Mouse (Mus musculus): ENCODE results near the gene Hsp90ab1. TPM values are rescaled to one million over a fixed set of nuclear protein-coding genes. Genes with fewer than 3 reads are reported as not detected.

The Hsp90ab1 gene
- total RNA-seq, 4 experiments from 2014 or later, result 1,476 to 1,616 (median 1,547) TPM

DNA sequence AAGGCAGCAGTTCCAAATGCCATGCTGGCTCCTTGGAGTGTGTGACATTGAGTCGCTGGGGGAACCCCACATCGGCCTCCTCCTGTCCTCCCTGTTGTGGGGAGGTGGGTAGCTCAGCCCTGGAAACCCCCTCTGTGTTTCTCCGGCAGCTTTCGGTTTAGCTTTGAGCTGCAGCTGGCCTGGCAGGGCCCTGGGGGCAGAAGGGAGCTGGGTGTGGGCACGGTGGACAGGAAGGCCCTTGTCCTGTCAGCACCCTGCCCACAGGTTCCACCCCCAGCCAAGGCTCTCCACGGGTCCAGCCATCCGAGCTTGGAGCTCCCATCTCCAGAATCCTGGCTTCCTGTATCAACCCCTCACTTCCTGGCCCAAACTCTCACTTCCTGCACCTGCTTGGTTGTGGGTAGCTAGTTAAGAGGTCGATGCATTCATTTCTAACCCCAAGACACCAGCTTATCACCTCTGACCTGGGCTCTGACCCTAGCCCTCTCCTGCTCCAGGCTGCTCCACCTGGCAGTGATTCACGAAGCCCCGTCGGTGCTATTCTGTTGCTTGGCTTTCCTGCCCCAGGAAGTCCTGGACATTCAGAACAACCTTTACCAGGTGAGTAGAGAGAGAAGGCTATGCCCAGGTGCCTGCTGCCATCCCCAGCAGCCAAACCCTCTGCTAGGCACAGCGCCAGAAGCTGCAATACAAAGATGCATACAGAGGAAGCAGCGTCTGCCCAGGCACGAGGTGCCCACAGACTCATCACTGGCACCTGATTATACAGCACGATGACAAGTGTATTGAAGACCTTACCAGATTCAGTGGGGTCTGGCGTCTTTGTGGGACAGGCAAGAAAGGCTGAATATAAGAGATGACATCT, 14.8 kb downstream of the Hsp90ab1 start:
- no peak for DNase-seq (ENCODE audit: low spot score in 2 of 2)

DNA sequence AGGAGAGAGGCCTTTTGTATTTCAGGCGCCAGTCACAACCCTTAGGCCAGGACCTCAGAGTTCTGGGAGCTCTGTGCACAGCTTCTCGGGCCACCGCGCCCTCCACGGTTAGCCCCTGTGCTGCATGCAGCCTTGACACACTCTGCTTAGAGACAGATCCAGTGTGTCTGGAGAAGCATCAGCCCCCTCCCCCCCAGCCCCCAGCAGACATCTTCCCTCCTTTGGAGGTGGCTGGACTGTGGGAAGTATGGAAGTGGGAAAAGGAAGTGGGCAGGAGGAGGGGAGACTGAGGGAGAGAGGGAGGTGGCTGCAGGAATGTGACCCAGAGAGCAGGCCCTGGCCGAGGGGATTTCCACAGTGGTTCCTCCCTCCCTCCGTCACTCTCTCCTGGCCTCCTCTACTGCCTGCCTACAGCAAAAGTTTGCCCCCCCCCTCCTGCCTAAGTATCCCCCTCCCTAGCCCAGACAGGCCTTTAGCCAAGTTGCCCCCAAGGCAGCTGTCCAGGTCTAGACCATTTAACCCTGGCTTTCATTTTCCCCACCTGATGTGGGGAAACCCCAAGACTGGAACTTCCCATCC, 15.7 kb downstream of the Hsp90ab1 start:
- DNase-seq (ENCODE audit: low spot score in 2 of 2), result no peak

DNA sequence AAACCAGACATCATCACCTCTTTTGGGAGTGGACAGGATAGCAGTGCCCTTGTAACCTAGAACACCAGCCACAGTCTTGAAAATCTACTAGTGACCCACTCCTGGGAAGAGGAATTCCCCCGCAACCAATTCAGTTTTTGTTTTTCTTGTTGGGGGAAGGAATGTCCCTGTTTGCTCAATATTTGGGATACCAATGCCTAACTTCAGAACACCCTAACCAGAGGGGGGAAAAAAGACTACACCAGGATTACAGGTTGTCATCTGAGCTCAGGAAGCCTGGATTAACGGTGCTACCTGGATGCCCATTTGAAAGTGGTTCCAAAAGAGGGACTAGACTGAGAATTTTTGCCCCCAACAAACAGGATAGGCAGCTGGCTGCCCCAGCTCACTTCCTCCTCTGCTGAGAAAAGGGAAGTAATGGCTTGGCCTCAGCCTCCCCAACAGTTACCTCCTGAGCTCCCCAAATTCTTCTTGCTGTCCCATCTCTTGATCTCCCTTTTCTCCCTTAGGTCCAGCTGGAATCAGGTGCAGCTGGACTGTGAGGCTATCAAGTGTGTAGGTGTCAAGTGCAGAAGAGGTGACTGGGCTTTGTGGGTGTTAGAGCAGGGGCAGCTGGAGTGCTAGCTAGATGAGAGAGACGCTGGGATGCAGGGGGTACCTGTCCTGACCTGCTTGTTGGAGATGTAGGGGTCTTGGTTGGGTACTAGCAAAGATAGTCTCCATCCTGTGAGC, 16.4 kb downstream of the Hsp90ab1 start:
- DNase-seq (ENCODE audit: low spot score in 2 of 2), result no peak

DNA sequence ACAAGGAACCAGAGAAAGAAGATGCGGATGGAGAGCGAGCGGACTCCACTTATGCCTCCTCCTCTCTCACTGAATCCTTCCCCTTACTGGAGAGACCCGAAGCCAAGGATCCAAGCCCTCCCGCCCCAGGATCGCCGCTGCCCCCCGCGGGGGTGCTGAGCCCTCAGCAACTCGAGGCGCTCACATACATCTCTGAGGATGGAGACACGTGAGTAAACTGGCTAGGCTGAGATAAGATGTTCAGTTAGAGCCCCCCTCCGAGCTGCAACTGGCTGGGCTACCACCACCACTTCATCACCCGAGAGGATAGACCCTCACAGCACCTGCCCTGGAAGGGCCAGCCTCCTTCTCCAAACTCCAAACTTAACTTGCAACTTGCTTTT, 17.0 kb downstream of the Hsp90ab1 start:
- DNase-seq (ENCODE audit: low spot score in 2 of 2), result no peak

DNA sequence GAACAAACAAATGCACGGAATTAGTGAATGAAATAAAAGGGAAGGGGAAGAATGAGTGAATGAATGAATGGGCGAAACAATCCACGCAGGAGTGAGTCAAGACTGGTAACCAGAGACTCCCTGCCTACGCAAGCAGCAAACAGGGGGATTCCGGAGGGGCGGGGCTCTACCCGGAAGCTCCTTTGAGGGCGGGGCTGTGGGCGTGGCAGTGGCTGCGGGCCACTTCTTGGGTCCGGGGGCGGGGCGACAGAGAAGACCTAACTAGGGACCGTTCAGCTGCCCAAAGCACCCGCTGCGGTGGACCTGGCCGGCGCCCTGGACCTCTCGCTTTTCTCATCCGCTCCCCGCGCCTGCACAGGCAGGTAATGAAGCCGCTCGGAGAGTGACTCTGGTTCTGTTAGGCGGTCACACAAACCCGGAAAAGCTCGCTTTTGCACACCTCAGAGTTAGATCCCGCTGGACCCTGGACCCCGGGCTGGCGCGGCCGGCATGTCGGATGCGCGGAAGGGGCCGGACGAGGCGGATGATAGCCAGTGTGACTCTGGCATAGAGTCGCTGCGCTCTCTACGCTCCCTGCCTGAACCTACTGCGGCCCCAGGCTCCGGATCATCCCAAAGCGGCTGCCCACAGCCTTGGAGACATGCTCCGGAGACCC, 17.5 kb downstream of the Hsp90ab1 start, which contains the start of gene Nfkbie:
TSS of gene Nfkbie (plus strand) at position 252 of the 655 bp plus-strand sequence.
- peak in 1 of 2 experiments; percentile 87 for DNase-seq (ENCODE audit: low spot score in 2 of 2)

DNA sequence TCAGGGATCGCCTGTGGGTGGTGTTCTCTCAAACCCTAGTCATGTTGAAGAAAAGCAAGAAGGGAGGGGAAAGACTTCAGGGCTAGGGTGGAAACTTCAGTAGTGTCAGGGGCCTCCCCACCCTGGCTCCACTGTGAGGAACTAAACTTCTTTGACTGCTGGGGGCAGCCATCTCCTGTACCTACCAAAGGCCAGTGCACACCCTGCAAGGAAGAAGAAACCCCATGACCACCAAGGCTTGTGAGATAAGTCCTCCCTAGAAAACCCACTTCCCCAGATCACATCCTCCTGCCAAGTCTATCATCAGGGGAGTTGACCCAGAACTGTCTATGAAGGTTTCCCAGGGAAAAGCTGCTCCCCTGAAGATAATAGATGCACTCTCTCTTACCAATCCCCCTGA, 18.7 kb downstream of the Hsp90ab1 start:
- DNase-seq (ENCODE audit: low spot score in 2 of 2), result no peak

DNA sequence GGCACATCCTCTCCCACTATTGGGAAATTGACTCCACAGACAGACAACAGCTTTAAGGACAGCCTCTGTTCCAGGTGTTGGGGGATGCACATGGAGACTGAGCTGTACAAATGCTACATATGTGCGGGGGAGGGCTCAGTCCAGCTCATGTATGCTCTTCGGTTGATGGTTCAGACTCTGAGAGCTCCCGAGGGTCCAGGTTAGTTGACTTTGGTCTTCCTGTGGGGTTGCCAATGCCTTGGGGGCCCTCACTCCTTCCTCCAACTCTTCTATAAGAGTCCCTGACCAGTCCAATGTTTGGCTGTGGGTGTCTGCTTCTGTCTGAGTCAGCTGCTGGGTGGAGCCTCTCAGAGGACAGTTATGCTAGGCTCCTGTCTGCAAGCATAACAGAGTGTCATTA, 20.0 kb downstream of the Hsp90ab1 start:
- no peak for DNase-seq (ENCODE audit: low spot score in 2 of 2)

DNA sequence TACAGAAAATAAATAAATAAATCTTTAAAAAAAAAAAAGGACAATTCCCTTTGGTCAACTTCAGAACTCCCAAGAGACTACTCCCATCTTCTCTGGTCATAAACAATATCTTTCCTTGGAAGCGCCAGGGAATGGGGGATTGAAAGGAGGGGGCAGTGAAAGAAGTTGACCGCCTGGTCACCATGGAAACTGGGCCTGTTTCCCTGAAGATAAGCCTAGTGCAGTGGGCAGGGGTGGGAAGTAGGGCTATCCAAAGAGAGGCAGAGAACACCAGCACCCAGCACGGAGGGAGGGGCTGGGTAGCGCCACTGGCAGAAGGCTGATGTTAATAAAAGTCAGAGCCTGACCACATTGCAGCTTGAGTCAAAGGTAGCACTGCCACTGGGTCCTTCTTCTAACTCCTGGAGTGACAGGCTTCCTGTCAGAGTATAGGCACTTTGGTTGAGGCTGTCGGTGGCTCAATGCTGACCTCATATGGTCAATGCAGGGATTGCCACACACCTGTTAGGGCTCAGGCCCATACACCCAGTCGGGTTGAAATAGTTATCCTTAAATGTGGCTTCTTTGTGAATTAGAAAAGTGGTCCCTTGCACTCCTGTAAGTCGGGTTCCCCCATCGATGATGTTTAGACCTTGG, 21.1 kb downstream of the Hsp90ab1 start:
- peak in 1 of 2 experiments; percentile 56 for DNase-seq (ENCODE audit: low spot score in 2 of 2)

DNA sequence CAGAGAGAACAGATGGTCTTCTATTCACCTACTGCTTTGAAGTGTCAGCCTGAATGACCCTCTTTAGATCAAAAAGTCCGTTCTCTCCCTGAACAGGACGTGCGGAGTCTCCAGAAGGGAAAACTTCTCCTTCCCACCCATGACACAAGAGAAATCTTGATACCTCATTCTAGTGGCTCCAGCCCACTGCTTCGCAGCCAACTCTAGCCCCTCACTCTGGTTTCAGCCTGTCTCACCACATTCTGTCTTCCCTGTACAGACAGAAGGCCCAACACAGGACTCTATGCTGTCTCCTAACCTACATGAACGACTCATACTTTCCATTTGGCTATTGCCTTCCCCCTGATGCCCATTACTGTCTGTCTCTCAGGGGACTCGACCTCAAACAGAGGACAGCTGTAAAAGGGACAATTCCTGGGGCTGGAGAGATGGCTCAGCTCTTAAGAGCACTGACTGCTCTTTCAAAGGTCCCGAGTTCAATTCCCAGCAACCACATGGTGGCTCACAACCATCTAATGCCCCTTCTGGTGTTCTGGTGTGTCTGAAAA, 21.7 kb downstream of the Hsp90ab1 start:
- no peak for DNase-seq (ENCODE audit: low spot score in 2 of 2)

DNA sequence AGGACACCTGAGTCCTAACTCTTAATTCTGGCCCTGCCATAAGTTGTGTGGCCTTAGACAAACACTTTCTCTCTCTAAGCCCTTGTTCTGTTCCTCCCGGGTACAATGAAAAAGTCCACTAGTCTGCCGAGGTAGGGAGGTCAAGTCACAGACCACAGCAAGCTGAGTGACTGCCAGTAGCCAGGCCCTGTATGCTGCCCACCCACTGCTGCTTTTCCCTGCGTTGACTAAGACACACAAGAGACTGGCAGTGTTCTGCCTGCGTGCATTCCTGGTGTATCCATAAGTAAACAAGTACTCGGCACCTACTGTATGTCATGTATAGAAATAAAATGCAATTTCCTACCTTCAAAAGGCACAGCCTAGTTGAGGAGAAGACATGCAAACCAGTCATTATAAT, 22.8 kb downstream of the Hsp90ab1 start:
- DNase-seq (ENCODE audit: low spot score in 2 of 2), result no peak

DNA sequence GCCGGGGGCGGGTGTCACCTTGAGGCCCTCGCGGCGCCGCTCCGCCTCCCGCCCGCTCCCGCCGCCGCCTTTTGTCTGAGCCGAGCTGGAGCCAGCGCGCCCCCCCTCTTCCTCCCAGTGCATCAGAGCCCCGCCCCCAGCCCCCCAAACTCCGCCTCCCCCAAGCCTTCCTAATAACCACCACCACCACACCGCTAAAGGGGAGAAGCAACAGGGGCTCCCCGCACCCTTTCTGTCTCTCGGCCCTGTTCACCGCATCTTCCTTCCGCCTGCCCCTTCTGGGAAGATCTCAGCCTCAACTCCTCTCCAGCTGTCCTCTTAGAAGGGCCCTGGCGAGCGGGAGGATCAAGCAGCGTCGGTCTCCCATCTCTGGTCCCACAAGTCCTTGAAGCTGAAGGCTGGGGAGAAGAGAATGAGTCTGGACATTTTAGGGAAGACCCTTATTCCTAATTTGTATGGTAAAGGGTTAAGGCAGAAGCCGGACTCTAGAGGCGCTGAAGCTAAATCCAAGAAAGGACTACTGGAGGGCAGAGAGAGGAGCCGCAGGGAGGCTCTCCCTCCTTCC, 23.4 kb downstream of the Hsp90ab1 start, which contains the start of gene Tmem151b:
TSS of gene Tmem151b (minus strand) at position 61 of the 565 bp plus-strand sequence.
- peak in 1 of 2 experiments; percentile 56 for DNase-seq (ENCODE audit: low spot score in 2 of 2)

DNA sequence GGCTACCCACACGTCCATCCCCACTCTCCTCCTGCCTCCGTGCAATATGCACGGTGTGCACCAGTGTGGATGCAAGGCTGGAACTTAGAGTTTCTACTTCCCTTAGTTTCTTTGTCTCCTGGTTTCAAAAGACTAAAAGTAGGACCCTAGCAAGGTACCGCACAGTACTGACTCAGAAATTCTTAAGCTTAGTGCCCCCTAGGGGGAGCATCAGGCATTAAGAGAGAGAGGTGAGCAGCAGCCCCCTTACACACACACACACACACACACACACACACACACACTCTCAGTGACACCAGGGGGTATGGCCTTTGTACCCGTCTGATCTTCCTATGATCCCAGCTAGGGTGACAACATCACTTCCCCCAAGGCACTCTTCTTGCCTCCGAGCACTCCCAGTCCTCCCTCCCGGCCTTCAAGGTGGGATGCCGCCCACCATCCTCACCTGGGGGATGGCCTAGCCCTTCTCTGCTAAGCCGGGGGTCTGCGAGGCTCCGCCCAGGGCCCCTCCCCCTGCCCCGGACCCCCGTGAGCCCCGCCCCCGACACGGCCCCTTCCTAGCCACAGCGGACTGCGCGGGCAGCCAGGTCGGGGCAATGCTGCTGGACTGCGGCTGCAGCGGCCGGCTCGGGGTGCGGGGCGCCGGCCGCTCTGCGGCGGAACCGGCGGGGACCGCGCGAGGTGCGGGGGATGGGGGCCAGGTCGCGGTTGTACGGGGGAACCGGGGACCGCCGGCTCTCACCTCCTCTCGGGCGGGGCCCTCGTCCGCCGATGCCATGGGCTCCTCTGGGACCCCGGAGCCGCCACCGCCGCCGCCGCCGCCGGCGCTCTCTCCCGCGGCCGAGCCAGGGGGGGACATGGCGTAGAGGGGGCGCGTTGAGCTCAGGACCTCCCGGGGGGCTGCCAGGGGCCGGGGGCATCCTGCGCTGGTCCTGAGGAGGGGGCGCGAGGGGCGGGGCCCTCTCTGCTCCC, 24.2 kb downstream of the Hsp90ab1 start:
- peak in 1 of 2 experiments; percentile 68 for DNase-seq (ENCODE audit: low spot score in 2 of 2)

DNA sequence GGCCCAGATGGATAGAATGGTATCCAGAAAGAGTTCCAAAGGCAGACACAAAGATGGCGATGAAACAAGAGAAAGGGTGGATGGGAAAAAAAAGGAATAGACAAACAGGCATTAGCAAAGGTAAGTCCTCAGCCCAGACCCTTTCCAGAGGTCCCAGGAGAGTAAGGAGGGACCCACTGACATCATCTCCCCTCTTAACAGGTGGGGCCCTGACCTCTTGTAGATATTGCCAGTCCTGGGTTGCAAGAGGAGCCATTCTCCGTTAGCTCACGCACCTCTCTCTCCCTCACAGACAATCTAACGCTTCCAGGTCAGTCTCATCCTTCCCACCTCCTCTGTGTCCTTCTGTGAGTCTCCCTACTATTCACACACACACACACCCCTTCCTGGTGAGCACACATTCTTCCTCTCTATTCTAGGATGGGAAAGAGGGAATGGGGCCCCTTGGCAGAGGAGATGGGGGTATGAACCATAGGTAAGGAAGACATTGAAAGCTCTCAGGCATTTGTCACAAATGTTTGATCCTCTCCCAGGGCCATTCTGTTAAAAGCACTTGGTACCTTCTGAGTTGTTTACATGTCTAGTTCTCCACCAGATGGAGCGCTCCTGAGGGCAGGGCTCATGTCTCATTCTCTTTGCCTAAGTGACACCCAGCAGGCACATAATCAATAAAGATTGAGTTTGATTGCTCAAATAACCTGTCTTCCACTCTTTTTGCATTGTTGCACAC, 25.4 kb downstream of the Hsp90ab1 start:
- DNase-seq (ENCODE audit: low spot score in 2 of 2), result no peak

DNA sequence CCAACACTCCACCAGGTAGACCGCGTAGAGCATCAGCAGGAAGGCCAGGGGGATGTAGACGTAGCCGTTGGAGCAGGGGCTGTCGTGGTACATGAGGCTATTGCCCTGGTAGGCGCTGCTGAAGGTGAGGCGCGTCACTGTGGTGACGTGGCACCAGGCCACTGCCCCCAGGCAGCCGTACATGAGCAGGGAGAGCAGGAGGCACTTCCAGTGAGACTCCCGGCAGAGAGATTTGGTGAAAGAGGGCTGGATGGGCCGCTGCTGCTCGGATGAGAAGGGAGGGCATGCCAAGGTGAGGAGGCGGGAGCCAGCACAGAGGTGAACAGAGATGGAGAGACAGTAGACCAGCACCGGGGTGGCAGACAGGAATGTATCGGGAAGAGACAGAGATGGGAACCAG, 26.1 kb downstream of the Hsp90ab1 start:
- DNase-seq (ENCODE audit: low spot score in 2 of 2), result no peak

DNA sequence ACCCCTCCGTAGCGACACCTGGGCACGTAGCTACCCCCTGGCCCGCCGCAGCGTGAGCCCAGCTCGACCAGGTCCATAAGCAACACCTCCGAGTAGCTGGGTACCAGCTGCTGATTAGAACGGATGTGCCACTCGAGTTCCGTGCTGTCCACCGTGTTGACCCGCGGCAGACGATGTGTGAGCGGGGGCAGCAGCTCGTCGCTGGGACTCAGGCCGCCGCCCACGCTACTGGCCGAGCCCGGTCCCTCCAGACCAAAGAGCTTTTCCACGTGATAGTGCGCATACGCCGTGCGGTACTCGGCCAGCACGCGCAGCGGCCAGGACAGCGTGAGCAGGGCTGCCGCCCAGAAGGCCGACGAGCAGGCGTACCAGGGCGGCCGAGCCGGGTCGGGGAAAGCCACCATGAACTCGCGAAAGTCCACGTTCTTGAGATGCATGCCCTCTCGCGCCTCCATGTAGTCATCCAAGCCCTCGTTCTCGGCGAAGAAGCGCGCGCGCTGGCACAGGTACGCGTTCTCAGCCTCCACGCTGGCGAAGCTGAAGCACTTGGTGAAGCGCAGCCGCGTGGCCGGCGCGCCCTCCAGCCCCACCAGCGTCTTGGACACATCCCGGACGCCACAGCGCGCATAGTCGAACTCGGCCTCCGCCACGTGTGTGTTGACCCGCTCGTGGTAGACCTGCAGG, 27.7 kb downstream of the Hsp90ab1 start:
- DNase-seq (ENCODE audit: low spot score in 2 of 2), result no peak

DNA sequence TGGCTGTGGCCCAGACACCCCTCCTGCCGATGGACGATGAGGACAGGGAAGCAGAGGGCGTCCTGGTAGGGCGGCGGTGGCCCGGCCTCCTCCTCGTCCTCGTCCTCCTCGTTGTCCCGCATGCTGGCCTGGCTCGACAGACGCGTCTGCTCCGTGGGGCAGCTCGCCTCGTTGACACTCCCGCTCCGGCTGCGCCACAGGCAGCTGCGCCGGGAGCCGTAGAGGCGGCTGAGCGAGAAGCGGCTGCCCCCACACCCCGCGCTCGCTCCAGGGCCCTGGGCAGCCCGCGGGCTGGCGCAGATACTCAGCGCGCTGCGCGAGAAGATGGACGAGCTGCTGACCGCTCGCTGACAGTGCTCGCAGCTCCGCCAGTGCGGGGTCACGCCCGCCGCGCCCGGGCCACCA, 28.2 kb downstream of the Hsp90ab1 start:
- DNase-seq (ENCODE audit: low spot score in 2 of 2), result no peak

DNA sequence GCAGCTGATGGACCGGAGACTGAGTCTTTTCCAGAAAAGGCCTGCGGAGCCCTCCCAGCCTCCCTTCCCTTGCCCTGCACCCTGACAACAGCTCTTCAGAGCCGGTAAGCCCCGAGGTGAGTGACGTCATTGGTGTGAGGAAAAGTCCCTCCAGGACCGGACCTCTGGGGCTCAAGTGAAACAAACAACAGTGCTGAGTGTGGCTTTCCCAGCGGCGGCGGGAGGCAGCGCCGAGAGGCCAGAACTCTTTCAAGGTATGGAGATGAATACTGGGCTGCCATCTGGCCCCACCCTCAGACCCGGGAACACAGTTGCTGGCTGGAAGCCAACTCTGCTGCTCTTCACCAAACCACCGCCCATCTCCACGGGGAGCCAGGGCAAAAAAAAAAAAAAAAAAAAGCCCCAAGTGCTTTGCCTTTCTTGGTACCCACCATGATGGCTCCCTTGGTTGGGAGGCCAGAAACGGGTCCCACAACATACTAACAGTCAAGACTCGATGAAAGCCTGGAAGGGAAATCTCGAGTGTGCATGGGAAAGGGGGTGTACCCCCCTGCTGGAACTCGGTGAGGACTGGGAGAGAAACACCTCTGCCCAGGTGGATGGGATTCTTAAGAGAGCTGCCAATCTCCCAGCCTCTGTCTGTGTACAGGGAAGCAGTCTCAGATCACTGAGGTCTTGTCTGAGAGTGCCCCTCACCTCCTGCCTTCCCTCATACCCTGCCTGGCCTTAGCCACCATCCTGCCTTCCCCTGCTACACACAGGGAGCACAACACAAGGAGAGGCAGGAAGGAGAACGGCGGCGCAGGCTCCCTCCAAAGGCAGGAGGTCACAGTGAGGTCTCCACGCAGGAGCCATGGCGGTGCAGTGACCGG, 28.8 kb downstream of the Hsp90ab1 start:
- no peak for DNase-seq (ENCODE audit: low spot score in 2 of 2)
